Mouse (Mus musculus) gastrocnemius, postnatal 4 days (tissue): ENCODE measurements around the gene Tbc1d16. TPM values are rescaled to one million over a fixed set of nuclear protein-coding genes. Genes with fewer than 3 reads are reported as not detected.
"Not testable (repeated sequence)": the region's sequence is repeated elsewhere in the genome, so short reads cannot be mapped to it uniquely, and the experiment has no call there.

Experiments used
- DNase-seq, 2 experiments: peaks; one replicate each; pipeline ENCODE4 v3.0.0; 2021 to 2022; ENCODE audit warnings: low spot score in 2 of 2, mixed read lengths in 2 of 2
- total RNA-seq, 2 experiments: library from RNA; stranded (reverse); gene quantifications; 2 replicates each; pipeline ENCODE4 v1.2.3; 2021

Tbc1d16 gene
- total RNA-seq, 2 experiments from 2014 or later, result 23.3 to 23.6 TPM

- DNase-seq, result peak; percentile 55 to 85
Measured at GRCm38 (mm10) chr11:119125929-119126861, 102.1 kb downstream of the Tbc1d16 start.

- DNase-seq, result no peak
Measured at GRCm38 (mm10) chr11:119124536-119124935, 103.8 kb downstream of the Tbc1d16 start.

GRCm38 (mm10) chr11:119123522-119124319 lies 104.6 kb downstream of the Tbc1d16 start:
- no peak for DNase-seq

- no peak for DNase-seq
Measured at GRCm38 (mm10) chr11:119122396-119122795, 105.9 kb downstream of the Tbc1d16 start.

- DNase-seq, result no peak
Measured at GRCm38 (mm10) chr11:119118905-119119304, 109.4 kb downstream of the Tbc1d16 start.

GRCm38 (mm10) chr11:119117945-119118344 lies 110.4 kb downstream of the Tbc1d16 start:
- no peak for DNase-seq

- DNase-seq, result no peak
Measured at GRCm38 (mm10) chr11:119116992-119117391, 111.3 kb downstream of the Tbc1d16 start.

- DNase-seq, result no peak
Measured at GRCm38 (mm10) chr11:119112721-119113120, 115.6 kb downstream of the Tbc1d16 start.

GRCm38 (mm10) chr11:119111345-119111744 lies 117.0 kb downstream of the Tbc1d16 start:
- DNase-seq, result no peak

GRCm38 (mm10) chr11:119109415-119110071 lies 118.8 kb downstream of the Tbc1d16 start:
- no peak for DNase-seq

GRCm38 (mm10) chr11:119108573-119109263 lies 119.6 kb downstream of the Tbc1d16 start:
- no peak for DNase-seq

GRCm38 (mm10) chr11:119106289-119106688 lies 122.0 kb downstream of the Tbc1d16 start:
- no peak for DNase-seq

GRCm38 (mm10) chr11:119105748-119106147 lies 122.6 kb downstream of the Tbc1d16 start:
- DNase-seq, result no peak

GRCm38 (mm10) chr11:119105071-119105609 lies 123.2 kb downstream of the Tbc1d16 start:
- DNase-seq, result no peak

- no peak for DNase-seq
Measured at GRCm38 (mm10) chr11:119103991-119104390, 124.3 kb downstream of the Tbc1d16 start.

GRCm38 (mm10) chr11:119100355-119100754 lies 127.9 kb downstream of the Tbc1d16 start:
- DNase-seq, result not testable (repeated sequence)

- no peak for DNase-seq
Measured at GRCm38 (mm10) chr11:119098202-119098601, 130.1 kb downstream of the Tbc1d16 start.

- DNase-seq, result no peak
Measured at GRCm38 (mm10) chr11:119095441-119095840, 132.9 kb downstream of the Tbc1d16 start.

GRCm38 (mm10) chr11:119093322-119093721 lies 135.0 kb downstream of the Tbc1d16 start:
- no peak for DNase-seq
